Mouse (Mus musculus): Measurements from ENCODE around the gene Olfr643.

Gene Olfr643

GRCm38 (mm10) chr7:104137305-104137704 lies at the start of gene Olfr643:
Gene Olfr643 (minus strand): TSS chr7:104137405.
- no peak for DNase-seq (ENCODE audit: low read depth)

GRCm38 (mm10) chr7:104183292-104183691 lies 46.1 kb upstream of the Olfr643 start, which contains the start of gene Olfr648:
Gene Olfr648 (minus strand): TSS chr7:104183392.
- DNase-seq (ENCODE audit: low read depth) = no peak

- no peak for DNase-seq (ENCODE audit: low read depth)
Measured at GRCm38 (mm10) chr7:104179074-104179473, 41.9 kb upstream of the Olfr643 start.

- no peak for DNase-seq (ENCODE audit: low read depth)
Measured at GRCm38 (mm10) chr7:104178422-104179054, 41.3 kb upstream of the Olfr643 start.

- DNase-seq (ENCODE audit: low read depth) = no peak
Measured at GRCm38 (mm10) chr7:104175085-104175484, 37.9 kb upstream of the Olfr643 start.

GRCm38 (mm10) chr7:104169634-104170204 lies 32.5 kb upstream of the Olfr643 start:
- no peak for DNase-seq (ENCODE audit: low read depth)

- peak; percentile 4 for DNase-seq (ENCODE audit: low read depth)
Measured at GRCm38 (mm10) chr7:104167105-104167504, 29.9 kb upstream of the Olfr643 start.

GRCm38 (mm10) chr7:104150456-104150855 lies 13.3 kb upstream of the Olfr643 start, which contains the start of gene Ubqlnl:
Gene Ubqlnl (minus strand): TSS chr7:104150556.
- DNase-seq (ENCODE audit: low read depth) = no peak

- no peak for DNase-seq (ENCODE audit: low read depth)
Measured at GRCm38 (mm10) chr7:104143179-104143578, 6.0 kb upstream of the Olfr643 start, which contains the start of gene Ubqln3. Gene Ubqln3 (minus strand): TSS chr7:104143279.

GRCm38 (mm10) chr7:104129726-104130125 lies 7.5 kb downstream of the Olfr643 start, which contains the start of gene Ubqln5:
Gene Ubqln5 (minus strand): TSS chr7:104129826.
- DNase-seq (ENCODE audit: low read depth) = no peak

GRCm38 (mm10) chr7:104104757-104104972 lies 32.5 kb downstream of the Olfr643 start, which contains the start of gene Olfr646:
Gene Olfr646 (plus strand): TSS chr7:104104873.
- DNase-seq (ENCODE audit: low read depth) = no peak

- DNase-seq (ENCODE audit: low read depth) = no peak
Measured at GRCm38 (mm10) chr7:104103913-104104756, 33.1 kb downstream of the Olfr643 start.

- DNase-seq (ENCODE audit: low read depth) = no peak
Measured at GRCm38 (mm10) chr7:104085365-104085764, 51.8 kb downstream of the Olfr643 start, which contains the start of gene Olfr645. Gene Olfr645 (minus strand): TSS chr7:104085465.

- DNase-seq (ENCODE audit: low read depth) = no peak
Measured at GRCm38 (mm10) chr7:104071769-104072168, 65.4 kb downstream of the Olfr643 start, which contains the start of gene Olfr644. Gene Olfr644 (minus strand): TSS chr7:104071869.

GRCm38 (mm10) chr7:104061345-104061744 lies 75.9 kb downstream of the Olfr643 start, which contains the start of gene 4930516K23Rik:
Gene 4930516K23Rik (minus strand): TSS chr7:104061445.
- no peak for DNase-seq (ENCODE audit: low read depth)

GRCm38 (mm10) chr7:104059215-104059614 lies 78.0 kb downstream of the Olfr643 start:
- no peak for DNase-seq (ENCODE audit: low read depth)

- DNase-seq (ENCODE audit: low read depth) = no peak
Measured at GRCm38 (mm10) chr7:104052566-104052965, 84.6 kb downstream of the Olfr643 start, which contains the start of gene Olfr642. Gene Olfr642 (minus strand): TSS chr7:104052666.

- no peak for DNase-seq (ENCODE audit: low read depth)
Measured at GRCm38 (mm10) chr7:104050745-104051144, 86.5 kb downstream of the Olfr643 start.

- no peak for DNase-seq (ENCODE audit: low read depth)
Measured at GRCm38 (mm10) chr7:104035145-104035544, 102.1 kb downstream of the Olfr643 start, which contains the start of gene Olfr641. Gene Olfr641 (plus strand): TSS chr7:104035445.

- no peak for DNase-seq (ENCODE audit: low read depth)
Measured at GRCm38 (mm10) chr7:104026978-104027377, 110.2 kb downstream of the Olfr643 start.

- no peak for DNase-seq (ENCODE audit: low read depth)
Measured at GRCm38 (mm10) chr7:104025473-104025872, 111.7 kb downstream of the Olfr643 start, which contains the start of gene Olfr640. Gene Olfr640 (minus strand): TSS chr7:104025573.

GRCm38 (mm10) chr7:104021651-104022050 lies 115.6 kb downstream of the Olfr643 start:
- DNase-seq (ENCODE audit: low read depth) = no peak

All from induced T-regulatory cell, adult 2 months (primary cell).